Mouse (Mus musculus): ENCODE measurements around the gene Herpud1. TPM values are rescaled to one million over a fixed set of nuclear protein-coding genes. Genes with fewer than 3 reads are reported as not detected.
A peak's percentile ranks its signal among the peaks of the same experiment; 100 is the strongest.

Herpud1 gene
- polyA plus RNA-seq, 1 experiment from 2014 or later: 56.1 TPM

GRCm38 (mm10) chr8:94413509-94413908 lies 27.3 kb downstream of the Herpud1 start:
- H3K9me3 ChIP-seq: no peaks in the 10 kb centered on the region
- H3K4me1 ChIP-seq: no peaks in the 10 kb centered on the region
- H3K4me3 ChIP-seq: no peak overlapping the region
- H3K27ac ChIP-seq: no peak overlapping the region
- H3K36me3 ChIP-seq: no peaks in the 10 kb centered on the region
- H3K9ac ChIP-seq: no peak overlapping the region
- 86% methylated on average over 6 of the region's 6 CpGs for WGBS
- ATAC-seq (ENCODE audit: insufficient number of reproducible peaks, insufficient read depth, low FRiP score, low TSS enrichment, low read depth): no peak
- no peak overlapping the region for H3K4me2 ChIP-seq
- no peaks in the 10 kb centered on the region for H3K27me3 ChIP-seq

- H3K4me2 ChIP-seq: no peak overlapping the region
- ATAC-seq (ENCODE audit: insufficient number of reproducible peaks, insufficient read depth, low FRiP score, low TSS enrichment, low read depth): no peak; the same call in 1 of the 2 replicates
- H3K4me3 ChIP-seq: no peak overlapping the region
- H3K4me1 ChIP-seq: no peaks in the 10 kb centered on the region
- H3K27me3 ChIP-seq: no peaks in the 10 kb centered on the region
- 53% methylated on average over 2 of the region's 2 CpGs for whole genome bisulfite sequencing
- no peak overlapping the region for H3K9ac ChIP-seq
- H3K27ac ChIP-seq: no peak overlapping the region
- H3K36me3 ChIP-seq: no peaks in the 10 kb centered on the region
- no peaks in the 10 kb centered on the region for H3K9me3 ChIP-seq
Measured at GRCm38 (mm10) chr8:94415218-94415617, 29.0 kb downstream of the Herpud1 start.

GRCm38 (mm10) chr8:94418017-94418416 lies 31.8 kb downstream of the Herpud1 start:
- no peaks in the 10 kb centered on the region for H3K27me3 ChIP-seq
- ATAC-seq (ENCODE audit: insufficient number of reproducible peaks, insufficient read depth, low FRiP score, low TSS enrichment, low read depth): no peak
- H3K9ac ChIP-seq: no peak overlapping the region
- WGBS: 63% methylated on average over 9 of the region's 9 CpGs
- H3K4me1 ChIP-seq: no peaks in the 10 kb centered on the region
- H3K36me3 ChIP-seq: no peaks in the 10 kb centered on the region
- no peak overlapping the region for H3K4me2 ChIP-seq
- H3K9me3 ChIP-seq: no peaks in the 10 kb centered on the region
- no peak overlapping the region for H3K27ac ChIP-seq
- no peak overlapping the region for H3K4me3 ChIP-seq

- no peaks in the 10 kb centered on the region for H3K27me3 ChIP-seq
- H3K4me3 ChIP-seq: no peak overlapping the region
- no peaks in the 10 kb centered on the region for H3K36me3 ChIP-seq
- H3K4me2 ChIP-seq: no peak overlapping the region
- no peaks in the 10 kb centered on the region for H3K4me1 ChIP-seq
- 88% methylated on average over 4 of the region's 4 CpGs for WGBS
- H3K9me3 ChIP-seq: no peaks in the 10 kb centered on the region
- H3K9ac ChIP-seq: no peak overlapping the region
- H3K27ac ChIP-seq: no peak overlapping the region
- ATAC-seq (ENCODE audit: insufficient number of reproducible peaks, insufficient read depth, low FRiP score, low TSS enrichment, low read depth): no peak
Measured at GRCm38 (mm10) chr8:94422270-94422669, 36.0 kb downstream of the Herpud1 start.

- Histone ChIP-seq H3K9me3 (no peaks in the 10 kb centered on the region), H3K36me3 (no peaks in the 10 kb centered on the region), H3K4me2 (no peak overlapping the region), H3K4me3 (no peak overlapping the region), H3K4me1 (no peaks in the 10 kb centered on the region), H3K9ac (no peak overlapping the region), H3K27ac (no peak overlapping the region), H3K27me3 (peaks cover 2% of the 10 kb centered on the region)
- no peak for ATAC-seq (ENCODE audit: insufficient number of reproducible peaks, insufficient read depth, low FRiP score, low TSS enrichment, low read depth)
- WGBS: 76% methylated on average over 10 of the region's 10 CpGs
Measured at GRCm38 (mm10) chr8:94427953-94428352, 41.7 kb downstream of the Herpud1 start.

- no peak for ATAC-seq (ENCODE audit: insufficient number of reproducible peaks, insufficient read depth, low FRiP score, low TSS enrichment, low read depth)
- Histone ChIP-seq H3K4me1 (no peaks in the 10 kb centered on the region), H3K9me3 (no peaks in the 10 kb centered on the region), H3K36me3 (no peaks in the 10 kb centered on the region), H3K4me3 (no peak overlapping the region), H3K4me2 (no peak overlapping the region), H3K27me3 (peaks cover 7% of the 10 kb centered on the region), H3K27ac (no peak overlapping the region), H3K9ac (no peak overlapping the region)
- WGBS: 77% methylated on average over 4 of the region's 4 CpGs
Measured at GRCm38 (mm10) chr8:94428420-94428819, 42.2 kb downstream of the Herpud1 start.

- Histone ChIP-seq H3K27me3 (peaks cover 13% of the 10 kb centered on the region), H3K36me3 (no peaks in the 10 kb centered on the region), H3K27ac (no peak overlapping the region), H3K4me1 (no peaks in the 10 kb centered on the region), H3K4me3 (no peak overlapping the region), H3K9me3 (no peaks in the 10 kb centered on the region), H3K9ac (no peak overlapping the region), H3K4me2 (no peak overlapping the region)
- ATAC-seq (ENCODE audit: insufficient number of reproducible peaks, insufficient read depth, low FRiP score, low TSS enrichment, low read depth): no peak
- 83% methylated on average over 7 of the region's 7 CpGs for WGBS
Measured at GRCm38 (mm10) chr8:94429376-94429775, 43.1 kb downstream of the Herpud1 start.

- Histone ChIP-seq H3K9ac (no peak overlapping the region), H3K9me3 (no peaks in the 10 kb centered on the region), H3K27me3 (peaks cover 27% of the 10 kb centered on the region), H3K4me2 (no peak overlapping the region), H3K27ac (no peak overlapping the region), H3K4me3 (no peak overlapping the region), H3K4me1 (no peaks in the 10 kb centered on the region), H3K36me3 (no peaks in the 10 kb centered on the region)
- ATAC-seq (ENCODE audit: insufficient number of reproducible peaks, insufficient read depth, low FRiP score, low TSS enrichment, low read depth): no peak
- 73% methylated on average over 3 of the region's 3 CpGs for WGBS
Measured at GRCm38 (mm10) chr8:94432212-94432611, 46.0 kb downstream of the Herpud1 start.

- ATAC-seq (ENCODE audit: insufficient number of reproducible peaks, insufficient read depth, low FRiP score, low TSS enrichment, low read depth): peak; percentile 59; the same call in 1 of the 2 replicates
- H3K36me3 ChIP-seq: no peaks in the 10 kb centered on the region
- peak within 1 kb of the TSS; percentile 51 for H3K4me3 ChIP-seq
- under 1% methylated on average over 29 of the region's 29 CpGs for WGBS
- peak within 1 kb of the TSS; percentile 85 for H3K4me2 ChIP-seq
- peak within 1 kb of the TSS; percentile 64 for H3K9ac ChIP-seq
- no peaks in the 10 kb centered on the region for H3K4me1 ChIP-seq
- H3K9me3 ChIP-seq: no peaks in the 10 kb centered on the region
- H3K27ac ChIP-seq: no peak within 1 kb of the TSS
- peaks cover 27% of the 10 kb centered on the region for H3K27me3 ChIP-seq
Measured at GRCm38 (mm10) chr8:94433981-94434466, 47.8 kb downstream of the Herpud1 start, which contains the start of gene Nlrc5. Gene Nlrc5 (plus strand): TSS chr8:94434356.

GRCm38 (mm10) chr8:94434958-94435357 lies 48.7 kb downstream of the Herpud1 start:
- no peak overlapping the region for H3K27ac ChIP-seq
- H3K4me2 ChIP-seq: no peak overlapping the region
- no peaks in the 10 kb centered on the region for H3K4me1 ChIP-seq
- no peak overlapping the region for H3K9ac ChIP-seq
- H3K4me3 ChIP-seq: no peak overlapping the region
- H3K27me3 ChIP-seq: peaks cover 27% of the 10 kb centered on the region
- no peak for ATAC-seq (ENCODE audit: insufficient number of reproducible peaks, insufficient read depth, low FRiP score, low TSS enrichment, low read depth)
- H3K9me3 ChIP-seq: no peaks in the 10 kb centered on the region
- 80% methylated on average over 3 of the region's 3 CpGs for WGBS
- no peaks in the 10 kb centered on the region for H3K36me3 ChIP-seq

GRCm38 (mm10) chr8:94435397-94436111 lies 49.3 kb downstream of the Herpud1 start:
- Histone ChIP-seq H3K9ac (no peak overlapping the region), H3K27me3 (peaks cover 27% of the 10 kb centered on the region), H3K4me1 (no peaks in the 10 kb centered on the region), H3K4me3 (no peak overlapping the region), H3K36me3 (no peaks in the 10 kb centered on the region), H3K9me3 (no peaks in the 10 kb centered on the region), H3K27ac (no peak overlapping the region), H3K4me2 (no peak overlapping the region)
- ATAC-seq (ENCODE audit: insufficient number of reproducible peaks, insufficient read depth, low FRiP score, low TSS enrichment, low read depth): no peak
- 86% methylated on average over 15 of the region's 15 CpGs for WGBS

- H3K9ac ChIP-seq: no peak overlapping the region
- no peaks in the 10 kb centered on the region for H3K9me3 ChIP-seq
- H3K27ac ChIP-seq: no peak overlapping the region
- peaks cover 27% of the 10 kb centered on the region for H3K27me3 ChIP-seq
- WGBS: 89% methylated on average over 5 of the region's 5 CpGs
- no peak for ATAC-seq (ENCODE audit: insufficient number of reproducible peaks, insufficient read depth, low FRiP score, low TSS enrichment, low read depth)
- H3K36me3 ChIP-seq: no peaks in the 10 kb centered on the region
- no peak overlapping the region for H3K4me3 ChIP-seq
- H3K4me1 ChIP-seq: no peaks in the 10 kb centered on the region
- no peak overlapping the region for H3K4me2 ChIP-seq
Measured at GRCm38 (mm10) chr8:94436112-94436572, 49.9 kb downstream of the Herpud1 start.
